Mouse (Mus musculus) thymus, adult 2 months (tissue): ENCODE measurements around the gene Trip11. TPM values are rescaled to one million over a fixed set of nuclear protein-coding genes. Genes with fewer than 3 reads are reported as not detected.

Experiments
- DNase-seq: peaks from one replicate; pipeline ENCODE4 v3.0.0; 2021
- H3K27ac ChIP-seq: fragments of 200-500 bp; 2 replicates; pipeline ENCODE4 v1.5.1; 2012; ENCODE audit warnings: low read length, control low read depth; ENCODE audit not compliant: control insufficient read depth, insufficient read depth
- H3K27me3 ChIP-seq: fragments of 200-500 bp; 2 replicates; pipeline ENCODE4 v1.6.1; 2012; ENCODE audit warnings: mild to moderate bottlenecking, low read length, moderate library complexity, mixed read lengths; ENCODE audit not compliant: control insufficient read depth, insufficient read depth
- H3K36me3 ChIP-seq: fragments of 200-500 bp; 2 replicates; pipeline ENCODE4 v1.6.1; 2012; ENCODE audit warnings: mild to moderate bottlenecking, low read length, moderate library complexity; ENCODE audit not compliant: control insufficient read depth, insufficient read depth
- H3K4me1 ChIP-seq: fragments of 200-500 bp; replicated peaks from 2 replicates; pipeline ENCODE4 v1.6.1; 2012; ENCODE audit warnings: low read length; ENCODE audit not compliant: control insufficient read depth, insufficient read depth
- H3K4me3 ChIP-seq: fragments of 200-500 bp; 2 replicates; pipeline ENCODE4 v1.5.1; 2012; ENCODE audit warnings: mild to moderate bottlenecking, low read length, control low read depth, moderate library complexity; ENCODE audit not compliant: control insufficient read depth, insufficient read depth
- CTCF ChIP-seq: fragments of 200-500 bp; IDR thresholded peaks from 2 replicates; pipeline ENCODE4 v1.5.1; 2012; ENCODE audit warnings: mild to moderate bottlenecking, control low read depth, low read length, moderate library complexity, borderline replicate concordance; ENCODE audit not compliant: control insufficient read depth, poor library complexity, insufficient read depth; ENCODE audit errors: extremely low read depth
- POLR2A ChIP-seq: fragments of 200-500 bp; IDR thresholded peaks from 2 replicates; pipeline ENCODE4 v1.6.1; 2012; ENCODE audit warnings: mild to moderate bottlenecking, low read length, control low read depth, moderate library complexity; ENCODE audit not compliant: control insufficient read depth, poor library complexity, insufficient read depth; ENCODE audit errors: extremely low read depth
- WGBS: fragments of 180-500 bp; shearing (Covaris S2); methylation state at CpG from one replicate; pipeline ENCODE4 v1.1.7; 2018; 5-methylcytosine and 5-hydroxymethylcytosine counted together
- polyA plus RNA-seq: library from polyadenylated mRNA; depleted of rRNA; stranded (reverse); fragments of >200 nt; gene quantifications from 2 replicates; pipeline ENCODE4 v1.2.3, GENCODE M21; 2012

The Trip11 gene
- polyA plus RNA-seq, 1 experiment, result 6.4 TPM

- H3K27me3 ChIP-seq, result no peaks in the 10 kb centered on the region
- DNase-seq, result no peak
- 98% methylated on average over 2 of the region's 2 CpGs for WGBS
- no peak for TF ChIP-seq CTCF
- TF ChIP-seq POLR2A, result no peak
- H3K27ac ChIP-seq, result no peak overlapping the region
- H3K4me1 ChIP-seq, result no peaks in the 10 kb centered on the region; the same call in none of the 2 replicates
- peaks cover 2% of the 10 kb centered on the region; the same call in 1 of the 2 replicates for H3K36me3 ChIP-seq
- H3K4me3 ChIP-seq, result no peak overlapping the region
Observed at GRCm38 (mm10) chr12:101899671-101900245, 13.3 kb downstream of the Trip11 start.

GRCm38 (mm10) chr12:101898966-101899365 lies 14.1 kb downstream of the Trip11 start:
- H3K27me3 ChIP-seq, result no peaks in the 10 kb centered on the region
- no peak for DNase-seq
- H3K36me3 ChIP-seq, result peaks cover 10% of the 10 kb centered on the region
- H3K4me1 ChIP-seq, result no peaks in the 10 kb centered on the region; the same call in none of the 2 replicates
- TF ChIP-seq CTCF (no peak), POLR2A (no peak)
- 97% methylated on average over 8 of the region's 8 CpGs for WGBS
- H3K4me3 ChIP-seq, result no peak overlapping the region
- no peak overlapping the region for H3K27ac ChIP-seq

GRCm38 (mm10) chr12:101897113-101897512 lies 16.0 kb downstream of the Trip11 start:
- no peak overlapping the region for H3K27ac ChIP-seq
- no peak for TF ChIP-seq POLR2A
- TF ChIP-seq CTCF, result no peak
- 19% methylated on average over 7 of the region's 7 CpGs for WGBS
- peak; percentile 80 for DNase-seq
- H3K27me3 ChIP-seq, result no peaks in the 10 kb centered on the region
- no peaks in the 10 kb centered on the region; the same call in none of the 2 replicates for H3K4me1 ChIP-seq
- no peak overlapping the region for H3K4me3 ChIP-seq
- peaks cover 21% of the 10 kb centered on the region for H3K36me3 ChIP-seq

GRCm38 (mm10) chr12:101893296-101893695 lies 19.8 kb downstream of the Trip11 start:
- Histone ChIP-seq H3K27ac (no peak overlapping the region), H3K4me1 (no peaks in the 10 kb centered on the region; the same call in none of the 2 replicates), H3K27me3 (no peaks in the 10 kb centered on the region), H3K4me3 (no peak overlapping the region), H3K36me3 (peaks cover 38% of the 10 kb centered on the region)
- TF ChIP-seq CTCF (no peak), POLR2A (no peak)
- 97% methylated on average over 8 of the region's 8 CpGs for WGBS
- no peak for DNase-seq

- H3K4me1 ChIP-seq, result no peaks in the 10 kb centered on the region; the same call in none of the 2 replicates
- no peaks in the 10 kb centered on the region for H3K27me3 ChIP-seq
- TF ChIP-seq POLR2A (no peak), CTCF (no peak)
- no peak overlapping the region for H3K27ac ChIP-seq
- no peak for DNase-seq
- H3K36me3 ChIP-seq, result peaks cover 39% of the 10 kb centered on the region
- no peak overlapping the region for H3K4me3 ChIP-seq
- 97% methylated on average over 2 of the region's 2 CpGs for WGBS
Observed at GRCm38 (mm10) chr12:101892832-101893231, 20.2 kb downstream of the Trip11 start.

- Histone ChIP-seq H3K4me3 (no peak overlapping the region), H3K27ac (no peak overlapping the region), H3K27me3 (no peaks in the 10 kb centered on the region), H3K36me3 (peaks cover 50% of the 10 kb centered on the region), H3K4me1 (no peaks in the 10 kb centered on the region)
- WGBS, result 97% methylated on average over 5 of the region's 5 CpGs
- TF ChIP-seq POLR2A (no peak), CTCF (no peak)
- no peak for DNase-seq
Observed at GRCm38 (mm10) chr12:101891066-101891465, 22.0 kb downstream of the Trip11 start.
